Mouse (Mus musculus) midbrain, embryonic 16.5 days (tissue): ENCODE measurements around the gene Cyb561. TPM values are rescaled to one million over a fixed set of nuclear protein-coding genes. Genes with fewer than 3 reads are reported as not detected.

Experiments
- ATAC-seq: fragments of 200-750 bp; cut with Nextera tagmentation; 2 replicates; pipeline ENCODE4 v1.8.0; 2017; ENCODE audit warnings: moderate TSS enrichment
- H3K27ac ChIP-seq: fragments of 300-500 bp; sonication (generic); 2 replicates; pipeline ENCODE4 v1.5.1; 2014; ENCODE audit warnings: mild to moderate bottlenecking, low read length, mixed read lengths
- H3K27me3 ChIP-seq: fragments of 300-500 bp; sonication (generic); 2 replicates; pipeline ENCODE4 v1.6.1; 2014; ENCODE audit warnings: low read depth, low read length, mixed read lengths; ENCODE audit not compliant: control insufficient read depth, insufficient read depth
- H3K36me3 ChIP-seq: fragments of 300-500 bp; sonication (generic); 2 replicates; pipeline ENCODE4 v1.6.1; 2014; ENCODE audit warnings: mild to moderate bottlenecking, low read length, moderate library complexity, mixed read lengths; ENCODE audit not compliant: control insufficient read depth, insufficient read depth
- H3K4me1 ChIP-seq: fragments of 300-500 bp; sonication (generic); 2 replicates; pipeline ENCODE4 v1.6.1; 2014; ENCODE audit warnings: mild to moderate bottlenecking, low read length, mixed read lengths; ENCODE audit not compliant: control insufficient read depth, insufficient read depth
- H3K4me2 ChIP-seq: fragments of 300-500 bp; sonication (generic); 2 replicates; pipeline ENCODE4 v1.6.1; 2014; ENCODE audit warnings: mild to moderate bottlenecking, low read length, mixed read lengths
- H3K4me3 ChIP-seq: fragments of 300-500 bp; sonication (generic); 2 replicates; pipeline ENCODE4 v1.5.1; 2014; ENCODE audit warnings: low read depth, mild to moderate bottlenecking, low read length, moderate library complexity, mixed read lengths
- H3K9ac ChIP-seq: fragments of 300-500 bp; sonication (generic); 2 replicates; pipeline ENCODE4 v1.6.1; 2014; ENCODE audit warnings: low read depth, low read length, mixed read lengths
- H3K9me3 ChIP-seq: fragments of 300-500 bp; sonication (generic); replicated peaks from 2 replicates; pipeline ENCODE4 v1.6.1; 2014; ENCODE audit warnings: mild to moderate bottlenecking, low read length, mixed read lengths; ENCODE audit not compliant: control insufficient read depth, poor library complexity, severe bottlenecking
- WGBS: fragments of 180-500 bp; shearing (Covaris S2); extraction: QIAGEN DNeasy Blood & Tissue Kit; methylation state at CpG from one replicate; pipeline ENCODE4 v1.1.7; 2014; 5-methylcytosine and 5-hydroxymethylcytosine counted together
- polyA plus RNA-seq: library from polyadenylated mRNA; unstranded; fragments of >200 nt; fragmentation: Nextera tagmentation; extraction: Ambion mirVana; gene quantifications from 2 replicates; pipeline ENCODE4 v1.2.1, GENCODE M21; 2015

Gene Cyb561
- polyA plus RNA-seq, 1 experiment from 2014 or later, result 87.0 TPM

DNA sequence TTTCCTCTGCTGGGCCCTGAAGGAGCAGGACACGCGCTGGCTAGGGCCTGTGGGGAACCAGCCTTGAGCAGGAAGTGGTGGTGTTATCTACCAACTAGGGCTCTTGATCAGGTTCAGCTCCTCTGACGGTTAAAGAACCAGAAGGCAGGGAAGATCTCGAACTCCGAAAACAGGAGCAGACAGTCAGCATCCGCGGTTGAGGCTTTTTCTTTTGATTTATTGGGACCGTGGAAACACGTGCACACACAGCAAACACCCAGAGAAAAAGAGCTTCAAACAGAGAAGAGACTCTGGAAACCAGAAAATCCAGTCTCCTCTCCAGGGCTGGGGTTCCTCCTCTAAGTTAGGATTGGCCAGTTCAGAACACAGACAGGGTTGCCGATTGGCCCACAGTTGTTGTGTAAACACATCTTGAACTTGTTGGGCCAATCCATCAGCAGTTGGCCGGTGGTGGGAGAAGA is 6.4 kb downstream of the Cyb561 start:
- Histone ChIP-seq H3K9me3 (no peaks in the 10 kb centered on the region), H3K4me1 (peaks cover 18% of the 10 kb centered on the region), H3K27me3 (no peaks in the 10 kb centered on the region), H3K4me2 (no peak overlapping the region), H3K27ac (no peak overlapping the region), H3K36me3 (no peaks in the 10 kb centered on the region), H3K9ac (no peak overlapping the region), H3K4me3 (no peak overlapping the region)
- ATAC-seq, result no peak
- WGBS, result 46% methylated on average over 11 of the region's 11 CpGs

DNA sequence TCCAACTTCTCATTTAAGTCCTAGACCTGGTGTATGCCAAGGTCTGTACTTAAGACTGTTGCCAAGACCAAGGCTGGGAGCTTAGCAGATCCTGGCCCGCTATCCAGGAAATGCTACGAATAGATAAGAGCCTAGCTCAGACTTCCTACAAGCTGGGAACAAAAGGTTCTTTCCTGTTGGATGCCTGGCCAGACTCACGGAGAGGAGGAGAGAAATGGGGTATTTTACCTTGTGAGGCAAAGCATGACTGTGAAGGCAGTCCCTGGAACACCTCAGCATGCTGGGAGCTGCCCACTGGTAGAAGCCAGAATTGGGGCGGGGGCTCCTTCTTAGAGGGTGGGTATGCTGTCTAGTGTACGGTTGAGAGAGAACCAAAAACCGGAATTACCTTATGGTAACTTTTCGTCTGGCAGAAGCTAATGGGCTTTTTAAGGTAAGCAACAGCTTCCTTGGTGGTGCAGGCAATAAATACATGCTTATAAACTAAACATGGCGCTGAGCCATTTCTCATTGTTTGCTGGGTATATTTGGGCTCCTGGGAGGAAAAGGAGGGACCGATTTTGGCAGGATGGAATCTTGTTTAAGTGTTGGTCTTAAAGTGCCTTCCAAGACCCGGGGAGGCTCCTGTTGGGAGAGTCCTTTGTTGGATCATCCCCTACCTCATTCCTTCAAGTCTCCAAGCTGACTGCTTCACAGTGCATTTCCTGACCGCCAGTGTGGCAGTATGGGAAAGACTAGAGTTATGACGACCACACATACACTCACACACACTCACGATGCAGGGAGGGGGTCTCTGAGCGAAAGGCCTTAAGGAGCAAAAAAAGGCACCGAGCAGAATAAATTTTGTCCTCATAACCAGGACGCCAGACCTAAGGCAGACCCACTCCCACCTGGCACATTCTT is 8.1 kb downstream of the Cyb561 start:
- Histone ChIP-seq H3K4me2 (peak overlapping the region; percentile 66), H3K27me3 (no peaks in the 10 kb centered on the region), H3K36me3 (no peaks in the 10 kb centered on the region), H3K27ac (no peak overlapping the region; the same call in 1 of the 2 replicates), H3K4me1 (peaks cover 18% of the 10 kb centered on the region), H3K9me3 (no peaks in the 10 kb centered on the region), H3K4me3 (peak overlapping the region; percentile 76), H3K9ac (peak overlapping the region; percentile 79)
- WGBS, result 76% methylated on average over 16 of the region's 16 CpGs
- no peak for ATAC-seq

DNA sequence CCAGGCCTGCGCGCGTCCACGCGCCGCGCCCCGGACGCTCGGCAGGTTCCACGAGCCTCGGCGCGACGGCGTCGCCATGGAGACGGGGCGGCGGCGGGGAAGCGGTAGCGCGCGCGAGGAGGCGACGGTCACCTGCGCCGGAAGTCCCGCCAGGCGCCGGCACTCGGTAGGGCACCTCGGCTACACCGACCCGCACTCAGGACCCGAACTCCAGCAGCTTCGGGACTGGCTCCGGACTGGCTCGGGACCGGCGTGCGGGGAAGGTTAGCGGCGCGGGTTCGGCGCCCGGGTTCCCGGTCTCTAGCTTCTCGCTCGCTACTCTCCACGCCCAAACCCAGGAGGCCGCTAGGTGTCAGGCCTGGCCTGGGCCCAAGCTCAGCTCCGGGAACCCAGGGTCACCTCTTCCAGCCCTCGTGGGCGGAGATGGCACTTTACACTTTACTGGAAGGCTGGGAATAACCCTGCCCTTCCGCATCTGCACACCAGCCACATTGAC is 9.0 kb downstream of the Cyb561 start:
- WGBS, result under 1% methylated on average over 46 of the region's 59 CpGs
- peak; percentile 87 for ATAC-seq
- H3K27ac ChIP-seq, result peak overlapping the region; percentile 74

DNA sequence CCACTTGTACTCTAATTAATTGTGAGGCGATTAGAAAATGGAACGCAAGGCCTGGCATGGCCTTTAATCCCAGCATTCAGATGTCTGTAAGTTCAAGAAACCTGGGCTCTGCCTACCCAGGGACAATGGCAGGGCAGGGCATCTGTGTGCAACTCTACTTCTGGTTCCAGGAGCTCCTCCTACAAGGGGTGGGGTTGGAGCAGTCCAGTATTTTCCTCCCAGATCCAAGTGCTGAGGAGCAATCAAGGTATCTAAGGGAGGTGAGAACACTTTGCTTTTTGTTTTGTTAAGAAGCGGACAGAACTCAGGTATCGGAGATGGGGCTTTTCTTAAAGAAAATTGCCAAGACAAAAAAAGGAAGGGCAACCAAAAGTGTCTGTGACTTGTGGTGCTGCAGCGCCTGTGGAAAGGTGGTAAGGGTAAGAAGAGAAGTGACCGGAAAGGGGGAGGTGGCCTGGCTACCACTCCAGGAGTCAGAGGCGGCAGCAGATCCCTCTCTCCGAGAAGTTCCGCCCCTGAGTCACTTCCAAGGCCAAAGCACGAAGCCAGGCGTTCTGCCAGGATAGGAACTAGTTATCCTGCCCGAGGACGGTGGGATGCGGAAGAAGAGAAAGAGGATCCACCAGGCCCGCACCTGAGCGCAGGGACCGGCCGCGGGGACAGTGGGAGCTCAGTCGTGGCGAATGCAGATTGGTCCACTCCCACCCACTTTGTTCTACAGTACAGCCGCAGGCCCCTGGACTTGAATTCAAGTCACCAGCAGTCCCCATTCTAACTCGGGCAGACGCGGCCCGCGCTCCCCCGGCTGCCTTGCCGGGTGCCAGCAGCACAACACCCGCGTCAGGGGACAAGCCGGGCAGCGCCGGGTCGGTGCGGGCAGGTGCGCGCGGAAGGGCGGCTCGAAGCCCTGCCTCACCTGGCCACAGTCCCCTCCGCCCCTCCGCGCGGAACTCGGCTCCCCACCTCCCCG is 9.7 kb downstream of the Cyb561 start:
- Histone ChIP-seq H3K27ac (peak overlapping the region; percentile 74), H3K9ac (peak overlapping the region; percentile 79), H3K4me1 (peaks cover 18% of the 10 kb centered on the region), H3K4me2 (peak overlapping the region; percentile 66), H3K27me3 (no peaks in the 10 kb centered on the region), H3K36me3 (no peaks in the 10 kb centered on the region), H3K9me3 (no peaks in the 10 kb centered on the region), H3K4me3 (peak overlapping the region; percentile 76)
- ATAC-seq, result peak; percentile 66
- WGBS, result 7% methylated on average over 40 of the region's 47 CpGs

More for the DNA sequence above, 9.0 kb downstream of the Cyb561 start:
- H3K36me3 ChIP-seq, result no peaks in the 10 kb centered on the region
- peaks cover 18% of the 10 kb centered on the region for H3K4me1 ChIP-seq
- H3K27me3 ChIP-seq, result no peaks in the 10 kb centered on the region
- peak overlapping the region; percentile 79 for H3K9ac ChIP-seq
- H3K9me3 ChIP-seq, result no peaks in the 10 kb centered on the region
- H3K4me3 ChIP-seq, result peak overlapping the region; percentile 76
- H3K4me2 ChIP-seq, result peak overlapping the region; percentile 66

DNA sequence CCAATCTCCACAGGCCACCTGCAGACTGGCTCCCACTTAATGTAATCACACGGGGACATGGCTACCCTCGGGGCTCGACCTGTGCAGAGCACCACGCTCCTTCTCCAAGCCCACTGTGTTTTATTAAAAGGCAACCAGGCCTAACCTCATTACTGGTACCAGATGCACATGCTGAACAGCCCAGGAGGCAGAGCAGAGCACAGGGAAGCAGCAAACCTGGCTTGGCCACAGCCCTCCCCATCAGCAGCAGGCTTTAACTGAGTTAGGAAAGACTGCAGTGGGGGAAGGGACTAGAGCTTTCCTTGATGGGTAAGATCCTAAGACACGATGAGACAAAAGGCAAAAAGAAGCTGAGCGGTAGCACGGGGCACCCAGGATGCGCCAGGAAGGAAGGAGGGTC is 11.2 kb downstream of the Cyb561 start:
- Histone ChIP-seq H3K36me3 (no peaks in the 10 kb centered on the region), H3K27me3 (no peaks in the 10 kb centered on the region), H3K4me1 (peaks cover 18% of the 10 kb centered on the region), H3K4me3 (no peak overlapping the region), H3K4me2 (no peak overlapping the region), H3K27ac (no peak overlapping the region), H3K9ac (no peak overlapping the region), H3K9me3 (no peaks in the 10 kb centered on the region)
- ATAC-seq, result no peak
- WGBS, result 64% methylated on average over 8 of the region's 8 CpGs

DNA sequence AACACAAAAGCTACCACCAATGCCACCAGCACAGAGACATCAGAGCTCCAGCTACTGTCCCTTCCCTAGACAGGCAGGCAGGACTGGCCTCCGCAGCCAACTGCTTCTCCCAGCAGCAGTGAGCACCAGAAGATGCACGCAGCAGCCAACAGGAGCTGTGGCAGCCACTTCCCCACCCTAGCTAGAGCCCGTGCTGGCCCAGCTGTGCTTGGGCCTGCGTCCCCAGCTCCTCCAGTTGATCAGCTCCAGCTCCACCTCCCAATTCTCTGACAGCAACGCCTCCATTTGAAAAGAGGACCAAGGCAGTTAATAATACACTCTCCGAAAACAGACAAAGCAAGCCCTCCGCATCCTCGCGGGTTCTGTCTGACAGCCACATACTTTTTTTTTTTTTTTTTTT is 14.4 kb downstream of the Cyb561 start:
- no peak overlapping the region for H3K9ac ChIP-seq
- no peak for ATAC-seq
- H3K27me3 ChIP-seq, result no peaks in the 10 kb centered on the region
- peaks cover 3% of the 10 kb centered on the region; the same call in 1 of the 2 replicates for H3K36me3 ChIP-seq
- H3K9me3 ChIP-seq, result no peaks in the 10 kb centered on the region
- peaks cover 10% of the 10 kb centered on the region; the same call in 1 of the 2 replicates for H3K4me1 ChIP-seq
- H3K27ac ChIP-seq, result no peak overlapping the region
- no peak overlapping the region for H3K4me2 ChIP-seq
- H3K4me3 ChIP-seq, result no peak overlapping the region
- WGBS, result 51% methylated on average over 9 of the region's 9 CpGs

DNA sequence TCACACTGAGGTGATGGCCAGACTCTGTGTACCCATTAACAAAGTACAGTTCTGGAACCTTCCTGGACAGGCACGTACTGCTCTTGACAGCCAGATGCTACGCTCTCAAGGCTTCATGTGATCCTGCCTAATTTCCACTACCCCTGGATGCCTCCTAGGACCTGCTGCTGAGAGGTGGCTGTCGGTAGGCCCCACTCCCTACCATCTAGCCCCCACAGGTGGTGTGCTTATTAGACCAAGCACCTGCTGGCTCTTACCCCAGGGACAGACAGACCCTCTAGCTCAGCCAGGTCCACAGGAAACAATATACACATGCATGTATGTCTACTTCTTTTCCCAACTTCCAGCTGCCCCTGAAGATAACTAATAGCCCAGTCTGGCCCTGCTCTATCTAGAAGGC is 16.2 kb downstream of the Cyb561 start:
- no peak overlapping the region for H3K9ac ChIP-seq
- no peak for ATAC-seq
- WGBS, result 97% methylated on average over 3 of the region's 3 CpGs
- no peaks in the 10 kb centered on the region for H3K27me3 ChIP-seq
- no peaks in the 10 kb centered on the region for H3K9me3 ChIP-seq
- H3K4me1 ChIP-seq, result no peaks in the 10 kb centered on the region
- no peak overlapping the region for H3K27ac ChIP-seq
- H3K36me3 ChIP-seq, result peaks cover 3% of the 10 kb centered on the region; the same call in 1 of the 2 replicates
- H3K4me2 ChIP-seq, result no peak overlapping the region
- no peak overlapping the region for H3K4me3 ChIP-seq

DNA sequence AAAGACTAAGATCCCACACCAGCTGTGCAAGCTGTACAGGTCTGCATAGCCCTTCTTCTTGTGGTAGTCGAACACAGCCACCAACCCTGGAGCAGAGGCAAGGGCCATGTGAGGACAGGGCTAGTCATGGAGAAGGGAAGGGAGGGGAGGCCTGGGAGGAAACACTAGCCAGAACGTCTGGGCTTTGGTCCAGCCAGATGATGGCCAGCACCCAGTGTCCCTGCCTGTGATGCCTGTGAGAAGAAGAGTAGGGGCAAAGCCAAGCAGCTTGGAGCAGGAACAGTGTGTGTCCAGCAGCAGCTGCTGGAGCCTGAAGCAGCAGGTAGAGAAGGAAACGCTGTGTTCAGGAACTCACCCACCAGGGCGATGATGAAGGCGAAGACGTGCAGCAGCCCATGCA is 16.9 kb downstream of the Cyb561 start:
- no peak overlapping the region for H3K4me2 ChIP-seq
- no peak overlapping the region for H3K4me3 ChIP-seq
- no peaks in the 10 kb centered on the region for H3K9me3 ChIP-seq
- H3K9ac ChIP-seq, result no peak overlapping the region
- no peaks in the 10 kb centered on the region for H3K4me1 ChIP-seq
- H3K36me3 ChIP-seq, result peaks cover 3% of the 10 kb centered on the region; the same call in 1 of the 2 replicates
- H3K27me3 ChIP-seq, result no peaks in the 10 kb centered on the region
- no peak for ATAC-seq
- WGBS, result 92% methylated on average over 6 of the region's 6 CpGs
- no peak overlapping the region for H3K27ac ChIP-seq
